Comparison of ENCODE assay signal across 12 mouse cellular contexts in the genomic region with DNA sequence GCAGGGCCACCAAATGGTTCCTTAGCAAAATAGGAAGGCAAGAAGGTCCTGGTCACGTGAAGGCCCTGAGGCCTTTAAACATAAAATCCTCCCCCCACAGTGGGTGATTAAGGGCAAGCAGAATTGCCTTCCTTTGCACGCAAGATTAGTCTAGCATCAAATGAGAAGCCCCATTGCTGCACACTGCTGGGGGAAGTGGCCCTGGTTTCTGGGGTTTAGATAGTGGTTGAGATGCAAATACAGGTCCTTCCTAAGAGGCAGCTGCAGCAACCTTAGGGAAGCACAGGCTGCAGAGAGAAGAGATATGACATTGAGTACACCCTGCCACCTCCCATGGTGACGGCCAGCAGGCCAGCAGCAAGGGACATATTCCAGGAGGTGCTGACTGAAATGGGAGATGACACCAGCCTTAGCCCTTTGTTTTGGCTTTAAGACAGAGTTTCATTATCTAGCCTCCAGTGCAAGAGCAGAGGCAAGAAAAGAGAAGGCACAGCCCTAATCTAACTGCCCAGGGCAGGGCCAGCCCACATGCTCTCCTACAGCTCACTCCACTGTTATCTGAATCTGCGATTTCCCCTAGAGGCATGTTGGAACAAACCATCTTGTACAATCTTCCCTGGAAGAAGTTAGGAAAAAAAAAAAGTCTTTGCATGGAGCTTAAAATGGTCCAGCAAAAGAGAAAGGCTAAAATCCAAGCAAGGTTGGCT. TPM values are rescaled to one million over a fixed set of nuclear protein-coding genes. Genes with fewer than 3 reads are reported as not detected.
DNase-seq lines count a peak whose midpoint lies in the region; ATAC-seq and TF ChIP-seq lines count a peak whose summit lies in the region.
"Had no signal": no experiment of that assay in that cellular context is flagged by ENCODE, and none has a peak within 500 bp of the region (broad histone marks: within the 10 kb centered on the region; RNA-seq: fewer than 3 reads in every experiment).

No protein-coding gene starts in this region.

- TF ChIP-seq CTCF in hindbrain, postnatal 0 days (IDR thresholded peaks at IDR 0.05; ENCODE audit: low read depth) = no peak

- H3K4me3 ChIP-seq in hindbrain, embryonic 11.5 days (ENCODE audit: low read depth, low read length) = no peak overlapping the region
- no peak overlapping the region for H3K4me3 ChIP-seq in hindbrain, postnatal 0 days (ENCODE audit: low read length)
- peak overlapping the region; percentile 68 for H3K4me3 ChIP-seq in megakaryocyte, embryonic 14.5 days (replicated peaks)
- H3K4me3 ChIP-seq in intestine, embryonic 15.5 days (replicated peaks) = no peak overlapping the region
- H3K4me3 ChIP-seq: hindbrain, embryonic 13.5 days had no signal

- H3K27ac ChIP-seq in hindbrain, embryonic 11.5 days (ENCODE audit: low read depth, low read length) = 0 out of 2 replicates have a peak overlapping the region, but pooled peaks have one; percentile 17
- no peak overlapping the region; the same call in 1 of the 2 replicates for H3K27ac ChIP-seq in hindbrain, postnatal 0 days
- no peak overlapping the region for H3K27ac ChIP-seq in intestine, embryonic 15.5 days

- H3K4me2 ChIP-seq in hindbrain, embryonic 11.5 days (replicated peaks; ENCODE audit: low read depth, low read length) = no peak overlapping the region
- H3K4me2 ChIP-seq in hindbrain, postnatal 0 days (ENCODE audit: low read depth, low read length) = no peak overlapping the region
- H3K4me2 ChIP-seq in intestine, embryonic 15.5 days (replicated peaks) = no peak overlapping the region
- H3K4me2 ChIP-seq: hindbrain, embryonic 13.5 days had no signal

- no peak for DNase-seq in hindbrain, embryonic 11.5 days (ENCODE audit: low spot score)
- DNase-seq in hindbrain, postnatal 0 days (ENCODE audit: low spot score) = no peak
- DNase-seq in B cell, adult 2 months = peak; percentile 31 to 39
- DNase-seq in adrenal gland, postnatal 36 days = no peak
- no peak for DNase-seq in layer of hippocampus, postnatal 10 days (ENCODE audit: low spot score in 2 of 2)
- DNase-seq: embryo, embryonic 11 days; gastrocnemius, postnatal 14 days; thymus, postnatal 36 days had no signal

- H3K36me3 ChIP-seq in hindbrain, embryonic 11.5 days (ENCODE audit: control insufficient read depth, insufficient read depth, low read length) = no peaks in the 10 kb centered on the region
- no peaks in the 10 kb centered on the region for H3K36me3 ChIP-seq in hindbrain, postnatal 0 days (ENCODE audit: insufficient read depth, low read length)
- no peaks in the 10 kb centered on the region for H3K36me3 ChIP-seq in megakaryocyte, embryonic 14.5 days (replicated peaks; ENCODE audit: low read length)
- no peaks in the 10 kb centered on the region for H3K36me3 ChIP-seq in intestine, embryonic 15.5 days
- H3K36me3 ChIP-seq: hindbrain, embryonic 13.5 days had no signal

- WGBS in hindbrain, embryonic 11.5 days = 70% methylated on average over 4 of the region's 4 CpGs
- WGBS in hindbrain, postnatal 0 days = 77% methylated on average over 4 of the region's 4 CpGs
- WGBS in intestine, embryonic 15.5 days = 76% methylated on average over 4 of the region's 4 CpGs

- no peak for ATAC-seq in hindbrain, embryonic 11.5 days (ENCODE audit: low FRiP score)
- no peak for ATAC-seq in hindbrain, postnatal 0 days
- ATAC-seq in granulocyte monocyte progenitor cell, adult 5-6 weeks (replicated peaks; ENCODE audit: poor library complexity, severe bottlenecking) = peak; percentile 58
- ATAC-seq in intestine, embryonic 15.5 days = no peak

- no peaks in the 10 kb centered on the region for H3K27me3 ChIP-seq in hindbrain, embryonic 11.5 days (ENCODE audit: control insufficient read depth, insufficient read depth, low read length)
- H3K27me3 ChIP-seq in hindbrain, postnatal 0 days (ENCODE audit: insufficient read depth, low read length) = no peaks in the 10 kb centered on the region
- H3K27me3 ChIP-seq in megakaryocyte, embryonic 14.5 days (replicated peaks) = peaks cover 34% of the 10 kb centered on the region
- no peaks in the 10 kb centered on the region for H3K27me3 ChIP-seq in intestine, embryonic 15.5 days (replicated peaks)
- H3K27me3 ChIP-seq: hindbrain, embryonic 13.5 days had no signal

- H3K9ac ChIP-seq in hindbrain, embryonic 11.5 days (ENCODE audit: low read depth, low read length) = no peak overlapping the region
- H3K9ac ChIP-seq in hindbrain, postnatal 0 days (replicated peaks; ENCODE audit: low read length) = no peak overlapping the region
- no peak overlapping the region for H3K9ac ChIP-seq in intestine, embryonic 15.5 days
- H3K9ac ChIP-seq: hindbrain, embryonic 13.5 days had no signal

- no peaks in the 10 kb centered on the region for H3K4me1 ChIP-seq in hindbrain, embryonic 11.5 days (replicated peaks; ENCODE audit: control insufficient read depth, insufficient read depth, low read length)
- H3K4me1 ChIP-seq in hindbrain, postnatal 0 days (ENCODE audit: insufficient read depth, low read length) = no peaks in the 10 kb centered on the region
- peaks cover 46% of the 10 kb centered on the region for H3K4me1 ChIP-seq in megakaryocyte, embryonic 14.5 days
- 0 out of 2 replicates have a peak, but pooled peaks cover 2% of the 10 kb centered on the region for H3K4me1 ChIP-seq in intestine, embryonic 15.5 days (replicated peaks)

- H3K9me3 ChIP-seq in hindbrain, embryonic 11.5 days (ENCODE audit: control insufficient read depth, low read length) = no peaks in the 10 kb centered on the region
- no peaks in the 10 kb centered on the region for H3K9me3 ChIP-seq in hindbrain, postnatal 0 days (ENCODE audit: low read length)
- no peaks in the 10 kb centered on the region for H3K9me3 ChIP-seq in megakaryocyte, embryonic 14.5 days
- H3K9me3 ChIP-seq in intestine, embryonic 15.5 days = no peaks in the 10 kb centered on the region
- H3K9me3 ChIP-seq: hindbrain, embryonic 13.5 days had no signal

RNA-seq across cellular contexts. Expression of a gene that starts 28.3 kb away (rescaled TPM):
- polyA plus RNA-seq in hindbrain, embryonic 11.5 days (2014; fragmentation: Nextera tagmentation; extraction: Ambion mirVana) = 35.8 and 41.7 TPM in 2 replicates
- 210 and 211 TPM in 2 replicates for total RNA-seq in hindbrain, postnatal 0 days (2014; rRNA removed)
- 77.0 and 87.5 TPM in 2 replicates for polyA plus RNA-seq in hindbrain, postnatal 0 days (2015; fragmentation: Nextera tagmentation; extraction: Ambion mirVana)
- 39.3 and 53.0 TPM in 2 replicates for total RNA-seq in granulocyte monocyte progenitor cell, adult 5-6 weeks (2014; fragmentation: Nextera tagmentation)
- total RNA-seq in granulocyte monocyte progenitor cell, adult 5-6 weeks (2017) = 48.2 and 54.3 TPM in 2 replicates
- polyA plus RNA-seq in megakaryocyte, embryonic 14.5 days (2012; ENCODE audit: insufficient read depth, low replicate concordance) = 6.3 and 8.5 TPM in 2 replicates
- total RNA-seq in adrenal gland, postnatal 36 days (2021) = 10 to 100 TPM; 54.6 to 63.5 TPM
- polyA plus RNA-seq in intestine, embryonic 15.5 days (2015; fragmentation: Nextera tagmentation; extraction: Ambion mirVana) = 37.9 and 38.3 TPM in 2 replicates
- 100 to 1,000 TPM; 299 to 308 TPM for total RNA-seq in layer of hippocampus, postnatal 10 days (2021)

Comparison
In these comparisons a context has a peak if more than half of its experiments do, and no peak if none do; other contexts are left out.
1. DNase-seq: peak in B cell, adult 2 months (2 of 2); none in hindbrain, embryonic 11.5 days (single experiment), hindbrain, postnatal 0 days (single experiment), adrenal gland, postnatal 36 days (0 of 2) and layer of hippocampus, postnatal 10 days (0 of 2).